Mouse (Mus musculus): Measurements from ENCODE around the gene Rhoh.

The Rhoh gene

GRCm38 (mm10) chr5:65860281-65861000 is 572 bp upstream of the Rhoh start:
- no peak for DNase-seq

- DNase-seq = no peak
Measured at GRCm38 (mm10) chr5:65862217-65862927, 1.4 kb downstream of the Rhoh start.

GRCm38 (mm10) chr5:65863349-65863749 is 2.3 kb downstream of the Rhoh start:
- DNase-seq = no peak

GRCm38 (mm10) chr5:65864486-65864885 is 3.5 kb downstream of the Rhoh start:
- no peak for DNase-seq

- no peak for DNase-seq
Measured at GRCm38 (mm10) chr5:65864946-65865345, 3.9 kb downstream of the Rhoh start.

GRCm38 (mm10) chr5:65866591-65866990 is 5.6 kb downstream of the Rhoh start:
- no peak for DNase-seq

- no peak for DNase-seq
Measured at GRCm38 (mm10) chr5:65867380-65868116, 6.5 kb downstream of the Rhoh start.

GRCm38 (mm10) chr5:65868419-65868818 is 7.4 kb downstream of the Rhoh start:
- no peak for DNase-seq

- no peak for DNase-seq
Measured at GRCm38 (mm10) chr5:65869660-65870059, 8.6 kb downstream of the Rhoh start.

- no peak for DNase-seq
Measured at GRCm38 (mm10) chr5:65871276-65871875, 10.4 kb downstream of the Rhoh start.

GRCm38 (mm10) chr5:65873212-65873611 is 12.2 kb downstream of the Rhoh start:
- no peak for DNase-seq

GRCm38 (mm10) chr5:65875269-65875668 is 14.3 kb downstream of the Rhoh start:
- no peak for DNase-seq

GRCm38 (mm10) chr5:65878367-65878766 is 17.4 kb downstream of the Rhoh start:
- DNase-seq = no peak

- no peak for DNase-seq
Measured at GRCm38 (mm10) chr5:65881254-65881653, 20.2 kb downstream of the Rhoh start.

GRCm38 (mm10) chr5:65882476-65883205 is 21.6 kb downstream of the Rhoh start:
- DNase-seq = no peak

GRCm38 (mm10) chr5:65883355-65883754 is 22.3 kb downstream of the Rhoh start:
- DNase-seq = no peak

- DNase-seq = no peak
Measured at GRCm38 (mm10) chr5:65885699-65886443, 24.9 kb downstream of the Rhoh start.

- no peak for DNase-seq
Measured at GRCm38 (mm10) chr5:65888102-65888501, 27.1 kb downstream of the Rhoh start.

GRCm38 (mm10) chr5:65888998-65889397 is 28.0 kb downstream of the Rhoh start:
- DNase-seq = no peak

- no peak for DNase-seq
Measured at GRCm38 (mm10) chr5:65891251-65891826, 30.3 kb downstream of the Rhoh start.

- no peak for DNase-seq
Measured at GRCm38 (mm10) chr5:65895121-65895692, 34.2 kb downstream of the Rhoh start.
